Mouse (Mus musculus): Measurements from ENCODE around the gene Vwa3a.
A peak's percentile ranks its signal among the peaks of the same experiment; 100 is the strongest.

The Vwa3a gene

DNA sequence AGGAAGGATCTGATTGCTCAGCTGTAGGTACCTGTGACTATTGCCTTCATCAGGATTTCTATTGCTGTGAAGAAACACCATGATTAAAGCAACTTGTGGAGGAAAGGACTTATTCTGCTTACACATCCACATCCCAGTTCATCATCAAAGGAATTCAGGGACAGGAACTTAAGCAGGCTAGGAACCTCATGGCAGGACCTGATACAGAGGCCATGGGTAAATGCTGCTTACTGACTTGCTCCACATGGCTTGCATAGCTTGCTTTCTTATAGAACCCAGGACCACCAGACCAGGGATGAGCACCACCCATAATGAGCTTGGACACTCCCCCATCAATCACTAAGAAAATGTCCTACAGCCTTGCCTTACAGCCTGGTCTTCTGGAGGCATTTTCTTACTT lies 9.4 kb downstream of the Vwa3a start:
- no peak for DNase-seq

DNA sequence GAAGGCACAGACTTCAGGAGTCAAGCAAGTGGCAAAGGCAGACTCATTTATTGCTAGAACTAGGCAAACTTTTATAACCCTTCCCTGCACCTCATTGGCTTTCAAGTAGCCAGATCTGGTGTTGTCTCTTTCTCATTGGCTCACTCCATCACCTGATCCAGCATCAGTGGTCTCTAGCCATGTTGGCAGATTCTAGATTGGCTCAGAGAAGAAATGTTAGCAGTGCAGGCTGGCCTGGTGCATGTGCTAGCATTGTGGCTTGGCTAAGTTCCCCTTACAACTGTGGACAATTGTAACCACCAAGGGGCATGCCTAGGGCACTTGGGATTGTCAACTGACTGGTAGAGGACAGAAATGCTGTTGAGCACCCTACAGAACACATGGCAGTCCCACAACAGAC lies 12.2 kb downstream of the Vwa3a start:
- no peak for DNase-seq

DNA sequence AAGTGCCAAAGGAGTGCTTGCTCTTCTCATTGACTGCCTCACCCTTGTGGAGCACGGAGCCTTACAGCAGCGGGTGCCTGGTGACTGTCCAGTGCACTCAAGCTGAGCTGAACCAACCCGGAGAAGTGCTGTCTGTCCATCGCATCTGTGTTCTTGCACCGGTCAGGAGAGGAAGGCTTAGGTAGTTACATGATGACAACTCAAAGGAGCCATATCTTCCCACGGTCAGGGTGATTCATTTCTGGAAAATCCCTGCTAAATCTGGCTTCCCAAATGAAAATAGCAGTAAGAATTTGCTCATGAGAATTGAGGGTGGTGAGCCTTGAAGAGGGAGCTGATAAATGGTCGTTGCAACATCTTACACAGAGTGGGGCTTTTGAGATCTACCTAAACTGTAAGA lies 12.8 kb downstream of the Vwa3a start:
- DNase-seq = no peak

GRCm38 (mm10) chr7:120754671-120755070 lies 15.6 kb downstream of the Vwa3a start:
- DNase-seq = peak; percentile 45 to 77

- no peak for DNase-seq
Measured at GRCm38 (mm10) chr7:120767369-120767768, 28.3 kb downstream of the Vwa3a start.

GRCm38 (mm10) chr7:120771389-120771788 lies 32.3 kb downstream of the Vwa3a start:
- no peak for DNase-seq

- no peak for DNase-seq
Measured at GRCm38 (mm10) chr7:120778012-120778411, 38.9 kb downstream of the Vwa3a start.

DNA sequence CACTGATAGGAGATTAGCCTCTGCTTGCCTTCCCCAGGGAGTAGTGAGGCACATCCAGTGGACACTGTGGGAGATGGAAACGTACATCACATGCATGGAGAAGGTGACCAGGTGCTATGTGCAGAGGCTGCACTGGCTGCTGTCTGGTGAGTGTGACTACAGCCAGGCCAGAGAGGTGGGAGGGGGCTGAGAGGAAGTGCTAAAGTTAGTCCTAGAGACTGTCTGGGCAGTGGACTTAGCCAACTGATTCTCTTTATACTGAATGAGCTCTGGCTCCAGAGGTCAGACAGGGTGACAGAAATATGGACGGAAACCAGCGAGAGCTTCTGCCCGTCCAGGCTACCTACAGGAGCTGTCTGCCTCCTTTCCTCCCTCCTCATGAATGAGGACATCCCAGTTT lies 56.4 kb downstream of the Vwa3a start:
- DNase-seq = no peak

DNA sequence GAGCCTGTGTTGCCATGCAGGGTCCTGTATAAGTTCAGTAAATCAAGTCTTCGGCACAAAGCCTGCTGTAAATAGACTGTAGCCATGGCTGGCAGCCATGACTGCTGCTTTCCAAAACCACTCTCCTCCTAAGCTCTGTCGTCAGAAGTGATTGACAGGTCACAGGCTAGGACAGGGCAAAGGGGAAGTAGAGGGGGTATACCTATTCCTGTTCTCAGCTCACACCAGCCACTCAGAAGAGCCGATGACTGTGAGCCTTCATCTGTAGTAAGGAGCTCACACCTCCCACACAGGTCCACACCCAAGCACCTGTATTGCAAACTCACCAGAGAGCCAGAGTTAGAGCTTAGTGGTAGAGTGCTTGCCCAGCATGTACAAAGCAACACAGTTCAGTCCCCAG lies 57.3 kb downstream of the Vwa3a start:
- DNase-seq = no peak

- DNase-seq = no peak
Measured at GRCm38 (mm10) chr7:120803268-120803667, 64.2 kb downstream of the Vwa3a start.

GRCm38 (mm10) chr7:120809705-120810104 lies 70.6 kb downstream of the Vwa3a start:
- no peak for DNase-seq

- no peak for DNase-seq
Measured at GRCm38 (mm10) chr7:120811834-120812415, 72.8 kb downstream of the Vwa3a start, which contains the start of gene Gm5737. Gene Gm5737 (plus strand): TSS chr7:120812365.

DNA sequence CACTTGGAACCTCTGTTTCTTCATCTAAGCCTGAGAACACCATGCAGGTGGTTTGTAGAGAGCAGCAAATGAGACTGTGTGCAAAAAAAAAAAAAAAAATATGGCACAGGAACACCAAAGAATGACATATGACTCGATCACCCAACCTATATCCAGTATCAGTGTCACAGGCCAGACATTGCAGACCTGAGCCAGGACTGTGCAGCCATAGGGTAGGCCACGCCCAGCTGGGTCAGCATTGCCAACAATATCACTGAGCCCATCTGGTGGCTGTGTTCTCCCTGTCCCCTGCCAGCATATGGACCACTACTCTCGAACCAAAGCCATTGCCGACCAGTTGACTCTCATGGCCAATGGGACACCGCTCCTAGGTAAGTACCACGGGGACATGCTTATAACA lies 78.4 kb downstream of the Vwa3a start:
- no peak for DNase-seq

DNA sequence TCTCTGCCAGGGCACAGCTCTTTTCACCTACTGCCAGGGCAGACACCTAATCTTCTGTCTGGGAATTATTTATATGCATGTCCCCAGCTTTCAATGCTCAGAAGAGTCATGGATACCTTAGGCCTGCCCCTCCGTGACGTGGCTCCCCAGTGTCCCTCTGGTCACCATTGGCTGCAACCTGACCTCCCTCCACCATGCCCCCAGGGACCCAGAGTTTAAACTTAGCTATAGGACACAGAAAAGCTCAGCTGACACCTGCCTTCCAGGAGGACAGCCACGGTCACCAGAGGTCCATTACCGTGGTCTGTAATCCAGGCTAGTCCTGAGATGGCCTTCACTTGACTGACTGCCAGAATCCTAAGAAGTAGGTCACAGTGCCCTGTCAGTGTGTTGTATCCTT lies 80.3 kb downstream of the Vwa3a start:
- no peak for DNase-seq

GRCm38 (mm10) chr7:120823248-120823647 lies 84.1 kb downstream of the Vwa3a start:
- peak in 1 of 2 experiments; percentile 53 for DNase-seq

DNA sequence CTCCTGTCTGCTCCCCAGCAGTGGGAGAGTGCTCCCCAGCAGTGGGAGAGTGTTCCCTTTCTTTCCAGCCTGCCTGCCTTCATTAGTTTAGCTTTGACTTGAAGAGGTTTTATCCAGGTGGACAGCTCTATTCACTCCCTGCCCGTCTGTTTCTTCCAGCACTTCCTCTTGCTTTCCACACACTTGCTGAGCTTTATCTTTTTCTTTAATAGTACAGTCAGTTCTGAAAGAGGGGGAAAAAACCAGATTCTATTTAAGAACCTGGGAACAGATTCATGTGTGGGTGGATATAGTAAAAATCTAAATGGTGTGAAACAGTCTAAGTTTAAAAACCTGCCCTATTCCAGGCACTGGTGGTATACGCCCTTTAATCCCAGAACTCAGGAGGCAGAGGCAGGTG lies 86.0 kb downstream of the Vwa3a start:
- no peak for DNase-seq

GRCm38 (mm10) chr7:120826408-120826807 lies 87.3 kb downstream of the Vwa3a start:
- DNase-seq = peak in 1 of 2 experiments; percentile 46

GRCm38 (mm10) chr7:120830431-120831381 lies 91.6 kb downstream of the Vwa3a start:
- DNase-seq = peak; percentile 57 to 82

DNA sequence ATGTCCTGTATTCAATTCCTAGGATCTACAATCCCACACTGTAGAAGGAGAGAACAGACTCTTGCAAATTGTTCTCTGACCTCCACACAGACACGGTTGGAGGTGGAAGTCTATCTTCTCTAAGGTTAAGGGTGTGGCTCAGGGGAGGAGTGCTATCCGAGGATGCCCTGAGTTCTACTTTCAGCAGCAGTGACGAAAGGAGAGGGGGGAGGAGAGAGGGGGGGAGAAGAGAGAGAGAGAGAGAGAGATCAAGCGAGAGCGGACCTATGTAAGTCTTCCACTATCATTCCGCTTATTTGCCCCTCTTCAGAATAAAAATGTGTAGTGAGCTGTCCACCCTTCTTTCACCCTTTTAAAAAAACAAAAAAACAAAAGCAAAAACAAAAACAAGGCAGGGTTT lies 95.3 kb downstream of the Vwa3a start:
- no peak for DNase-seq

GRCm38 (mm10) chr7:120834863-120835372 lies 95.8 kb downstream of the Vwa3a start:
- DNase-seq = peak; percentile 63 to 64

DNA sequence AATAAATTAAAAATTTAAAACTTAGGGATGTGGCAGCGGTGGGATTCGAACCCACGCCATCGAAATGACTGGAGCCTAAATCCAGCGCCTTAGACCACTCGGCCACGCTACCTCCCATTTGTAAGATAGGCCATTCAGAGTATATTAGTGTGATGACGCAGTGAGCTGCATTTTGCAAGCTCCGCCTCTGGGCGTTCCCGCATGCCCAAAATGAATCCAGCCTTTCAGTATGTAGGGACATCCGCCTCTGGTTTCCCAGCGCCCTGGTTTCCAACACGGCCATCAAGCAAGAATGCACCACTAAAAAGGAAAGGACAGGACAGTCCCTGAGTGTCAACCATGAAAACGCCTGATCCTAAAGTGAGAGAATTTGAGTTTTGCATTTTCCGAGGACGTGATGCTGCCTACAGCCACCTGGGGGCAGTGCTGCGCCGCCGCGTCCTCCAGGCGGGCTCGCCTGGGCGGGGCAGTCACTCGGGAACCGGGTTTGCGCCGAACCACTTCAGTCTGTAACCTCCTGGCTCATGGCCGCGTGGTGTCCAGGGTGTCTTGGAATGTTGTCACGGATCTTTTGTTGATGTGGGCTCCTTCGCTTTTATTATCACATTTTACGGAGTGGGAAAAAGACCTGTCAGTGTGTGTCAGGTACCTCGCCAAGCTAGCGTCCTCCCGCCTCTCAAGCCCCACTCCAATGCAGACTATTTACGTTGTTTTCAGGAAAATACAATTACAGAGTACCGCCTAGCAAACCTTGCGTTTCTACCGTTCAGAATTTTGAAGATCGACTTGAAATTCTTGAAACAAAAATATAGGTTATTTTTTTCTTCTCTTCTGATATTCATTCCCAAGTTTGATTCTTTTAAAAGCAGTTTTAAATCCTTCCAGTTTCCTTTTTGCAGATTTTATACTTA lies 96.6 kb downstream of the Vwa3a start:
- peak; percentile 88 to 94 for DNase-seq

DNA sequence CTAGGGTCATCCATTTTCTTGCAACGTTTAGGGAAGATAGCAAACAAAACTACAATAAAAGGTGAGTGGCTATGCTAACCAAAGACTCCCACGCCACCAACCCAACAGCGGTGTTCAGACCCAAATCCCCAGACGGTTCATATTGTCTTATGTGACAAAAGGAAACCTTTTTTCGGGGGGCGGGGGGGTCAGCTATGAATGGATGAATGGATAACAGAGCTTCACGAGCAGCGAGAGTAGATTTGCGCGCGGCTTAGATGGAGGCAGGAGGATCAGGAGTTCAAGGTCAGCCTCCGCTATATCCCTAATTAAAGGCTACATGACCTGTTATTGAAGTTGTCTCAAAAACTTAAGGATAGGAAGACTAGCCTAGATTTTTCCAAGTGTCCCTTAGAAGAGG lies 97.2 kb downstream of the Vwa3a start:
- DNase-seq = no peak

All from spleen, adult 18-20 months (tissue).